In genomic region chr6:36842101-36842922, GRCm38 (mm10) we compare ENCODE assay signal across 20 mouse cellular contexts. TPM values are rescaled to one million over a fixed set of nuclear protein-coding genes. Genes with fewer than 3 reads are reported as not detected.
DNase-seq lines count a peak whose midpoint lies in the region; ATAC-seq and TF ChIP-seq lines count a peak whose summit lies in the region.
"Had no signal": no experiment of that assay in that cellular context is flagged by ENCODE, and none has a peak within 500 bp of the region (broad histone marks: within the 10 kb centered on the region; RNA-seq: fewer than 3 reads in every experiment).

No protein-coding gene starts in this region.

- H3K4me2 ChIP-seq in kidney, embryonic 14.5 days (replicated peaks; ENCODE audit: low read depth, low read length), result no peak overlapping the region
- H3K4me2 ChIP-seq in lung, postnatal 0 days (replicated peaks; ENCODE audit: low read depth, low read length), result no peak overlapping the region
- no peak overlapping the region for H3K4me2 ChIP-seq in limb, embryonic 15.5 days
- H3K4me2 ChIP-seq: forebrain, embryonic 12.5 days; heart, embryonic 13.5 days; liver, embryonic 15.5 days; midbrain, embryonic 13.5 days had no signal

- no peaks in the 10 kb centered on the region for H3K36me3 ChIP-seq in kidney, embryonic 14.5 days (ENCODE audit: control insufficient read depth, insufficient read depth, low read length)
- H3K36me3 ChIP-seq in lung, postnatal 0 days (ENCODE audit: insufficient read depth, low read length), result no peaks in the 10 kb centered on the region
- no peaks in the 10 kb centered on the region for H3K36me3 ChIP-seq in limb, embryonic 15.5 days
- H3K36me3 ChIP-seq: forebrain, embryonic 12.5 days; heart, embryonic 13.5 days; liver, embryonic 15.5 days had no signal

- no peak for TF ChIP-seq POLR2A in embryonic fibroblast, embryonic 13.5 days (IDR thresholded peaks at IDR 0.05; ENCODE audit: low read depth, low read length)

- no peak for TF ChIP-seq CTCF in lung, postnatal 0 days (IDR thresholded peaks at IDR 0.05)
- no peak for TF ChIP-seq CTCF in embryonic fibroblast, embryonic 13.5 days (IDR thresholded peaks at IDR 0.05; ENCODE audit: borderline replicate concordance, insufficient read depth, low read length)

- no peak for DNase-seq in kidney, postnatal 4 days
- peak; percentile 17 for DNase-seq in lung, postnatal 0 days (ENCODE audit: low spot score)
- no peak for DNase-seq in lung, postnatal 25 days (ENCODE audit: low spot score)
- DNase-seq in heart, adult 9 months (ENCODE audit: low spot score in 2 of 2), result no peak
- DNase-seq in frontal cortex, postnatal 25 days (ENCODE audit: low spot score in 2 of 2), result no peak
- DNase-seq: adrenal gland, postnatal 10 days; B cell, adult 2 months; cerebellum, adult 11 months; heart, postnatal 36 days; kidney, adult 9 months; thymus, adult 2 months had no signal

- no peaks in the 10 kb centered on the region for H3K9me3 ChIP-seq in kidney, embryonic 14.5 days (ENCODE audit: control insufficient read depth, low read length)
- H3K9me3 ChIP-seq in lung, postnatal 0 days (ENCODE audit: low read length), result no peaks in the 10 kb centered on the region
- H3K9me3 ChIP-seq in limb, embryonic 15.5 days, result no peaks in the 10 kb centered on the region
- H3K9me3 ChIP-seq: forebrain, embryonic 12.5 days; heart, embryonic 13.5 days; liver, embryonic 15.5 days; midbrain, embryonic 13.5 days had no signal

- H3K27me3 ChIP-seq in kidney, embryonic 14.5 days (ENCODE audit: control insufficient read depth, insufficient read depth, low read length), result no peaks in the 10 kb centered on the region
- no peaks in the 10 kb centered on the region for H3K27me3 ChIP-seq in lung, postnatal 0 days (replicated peaks; ENCODE audit: insufficient read depth, low read length)
- no peaks in the 10 kb centered on the region for H3K27me3 ChIP-seq in limb, embryonic 15.5 days
- H3K27me3 ChIP-seq: forebrain, embryonic 12.5 days; heart, embryonic 13.5 days; liver, embryonic 15.5 days; midbrain, embryonic 13.5 days had no signal

- H3K9ac ChIP-seq in kidney, embryonic 14.5 days (ENCODE audit: low read depth, low read length), result no peak overlapping the region
- no peak overlapping the region for H3K9ac ChIP-seq in lung, postnatal 0 days (replicated peaks; ENCODE audit: low read depth)
- H3K9ac ChIP-seq in limb, embryonic 15.5 days, result no peak overlapping the region
- H3K9ac ChIP-seq: forebrain, embryonic 12.5 days; heart, embryonic 13.5 days; liver, embryonic 15.5 days; midbrain, embryonic 13.5 days had no signal

- ATAC-seq in kidney, embryonic 14.5 days (ENCODE audit: low FRiP score, low TSS enrichment), result peak; percentile 28; the same call in 1 of the 2 replicates
- ATAC-seq in lung, postnatal 0 days, result peak; percentile 57
- no peak for ATAC-seq in limb, embryonic 15.5 days (ENCODE audit: insufficient number of reproducible peaks, low FRiP score, low TSS enrichment, low read depth)
- ATAC-seq: hindbrain, postnatal 0 days; midbrain, embryonic 13.5 days had no signal

- WGBS in kidney, embryonic 14.5 days, result 54% methylated on average over 5 of the region's 5 CpGs
- WGBS in lung, postnatal 0 days, result 55% methylated on average over 5 of the region's 5 CpGs
- WGBS in limb, embryonic 15.5 days, result 40% methylated on average over 5 of the region's 5 CpGs

- TF ChIP-seq EP300 in lung, postnatal 0 days (IDR thresholded peaks at IDR 0.05), result peak; percentile 65

- H3K4me1 ChIP-seq in kidney, embryonic 14.5 days (ENCODE audit: control insufficient read depth, insufficient read depth, low read length), result peaks cover 7% of the 10 kb centered on the region; the same call in 1 of the 2 replicates
- no peaks in the 10 kb centered on the region for H3K4me1 ChIP-seq in lung, postnatal 0 days (ENCODE audit: insufficient read depth, low read depth, low read length)
- peaks cover 11% of the 10 kb centered on the region for H3K4me1 ChIP-seq in embryonic fibroblast, embryonic 13.5 days (ENCODE audit: control insufficient read depth, insufficient read depth, low read length)
- H3K4me1 ChIP-seq in limb, embryonic 15.5 days, result peaks cover 13% of the 10 kb centered on the region
- H3K4me1 ChIP-seq: forebrain, embryonic 12.5 days; liver, embryonic 15.5 days; midbrain, embryonic 13.5 days had no signal

- H3K4me3 ChIP-seq in kidney, embryonic 14.5 days (ENCODE audit: low read length), result no peak overlapping the region
- no peak overlapping the region for H3K4me3 ChIP-seq in lung, postnatal 0 days (ENCODE audit: low read depth, low read length)
- H3K4me3 ChIP-seq in embryonic fibroblast, embryonic 13.5 days (ENCODE audit: insufficient read depth, low read length), result no peak overlapping the region
- no peak overlapping the region for H3K4me3 ChIP-seq in limb, embryonic 15.5 days
- H3K4me3 ChIP-seq: forebrain, embryonic 12.5 days; heart, embryonic 13.5 days; liver, embryonic 15.5 days; midbrain, embryonic 13.5 days had no signal

- H3K27ac ChIP-seq in kidney, embryonic 14.5 days (ENCODE audit: low read depth, low read length), result no peak overlapping the region
- H3K27ac ChIP-seq in lung, postnatal 0 days (ENCODE audit: low read length), result no peak overlapping the region
- H3K27ac ChIP-seq in embryonic fibroblast, embryonic 13.5 days (ENCODE audit: insufficient read depth, low read length), result peak overlapping the region; percentile 98
- 0 out of 2 replicates have a peak overlapping the region, but pooled peaks have one; percentile 27 for H3K27ac ChIP-seq in limb, embryonic 15.5 days
- H3K27ac ChIP-seq: forebrain, embryonic 12.5 days; heart, embryonic 13.5 days; liver, embryonic 15.5 days; macrophage; midbrain, embryonic 13.5 days had no signal

RNA-seq across cellular contexts. Expression of gene Ptn, which starts 32.3 kb away (rescaled TPM):
- 293 and 358 TPM in 2 replicates for polyA plus RNA-seq in kidney, embryonic 14.5 days (2014; fragmentation: Nextera tagmentation; extraction: Ambion mirVana)
- 15.6 and 17.5 TPM in 2 replicates for polyA plus RNA-seq in lung, postnatal 0 days (2015; fragmentation: Nextera tagmentation; extraction: Ambion mirVana)
- polyA plus RNA-seq in embryonic fibroblast, embryonic 13.5 days (2011; ENCODE audit: insufficient read length, low read depth, missing spikeins), result 706 and 1,598 TPM in 2 replicates
- 592 and 623 TPM in 2 replicates for polyA plus RNA-seq in limb, embryonic 15.5 days (2015; fragmentation: Nextera tagmentation; extraction: Ambion mirVana)

Comparison
In these comparisons a context has a peak if more than half of its experiments do, and no peak if none do; other contexts are left out.
1. H3K27ac ChIP-seq: peak in embryonic fibroblast, embryonic 13.5 days (single experiment) and limb, embryonic 15.5 days (single experiment); none in kidney, embryonic 14.5 days (single experiment) and lung, postnatal 0 days (single experiment).
2. RNA of gene Ptn, which starts 32.3 kb away (polyA plus RNA-seq): 706 to 1,598 TPM in embryonic fibroblast, embryonic 13.5 days, 592 to 623 TPM in limb, embryonic 15.5 days and 293 to 358 TPM in kidney, embryonic 14.5 days; 15.6 to 17.5 TPM in lung, postnatal 0 days; every median in the first group is over 10 times any median in the second.